Mouse (Mus musculus): ENCODE results near the gene Lrrc18. TPM values are rescaled to one million over a fixed set of nuclear protein-coding genes. Genes with fewer than 3 reads are reported as not detected.

The Lrrc18 gene
- polyA plus RNA-seq (2017; shearing (Covaris generic)): under 1 TPM in 1 of 2 experiments, not detected in 1; 0.60 TPM

DNA sequence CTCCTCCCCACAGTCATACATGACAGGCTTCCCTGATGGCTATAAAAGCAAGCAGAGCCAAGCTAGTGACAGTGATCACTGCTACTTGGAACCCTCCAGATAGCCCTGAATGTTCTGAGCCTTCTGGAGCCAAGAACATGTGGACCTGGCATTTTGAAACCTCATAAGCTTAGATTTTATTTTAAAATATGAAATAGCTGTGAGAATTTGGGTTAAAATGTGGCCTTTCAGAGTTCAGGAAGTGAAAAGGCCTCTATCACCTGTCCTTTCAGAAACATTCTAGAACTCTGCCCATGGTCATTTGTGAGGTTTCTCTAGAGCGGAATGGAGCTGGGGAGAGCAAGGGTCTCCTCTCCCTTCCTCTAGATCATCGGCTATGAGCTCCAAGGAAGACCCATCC lies at the start of gene Lrrc18:
Gene Lrrc18 (plus strand): TSS at position 301 of the 400 bp plus-strand sequence.

Other genes starting within 250 kb of the Lrrc18 start
- 10 to 100 TPM in 1 of 2 experiments, 1 to 10 TPM in 1; 6.5 to 16.2 TPM for gene Tmem273, start 205.4 kb upstream of the Lrrc18 start, polyA plus RNA-seq (2017; shearing (Covaris generic))
- gene Fam170b, start 157.4 kb upstream of the Lrrc18 start, polyA plus RNA-seq (2017; shearing (Covaris generic)): under 1 TPM in 1 of 2 experiments, not detected in 1; 0.16 TPM
- under 1 TPM in 1 of 2 experiments, not detected in 1; 0.11 TPM for gene Vstm4, start 134.6 kb upstream of the Lrrc18 start, polyA plus RNA-seq (2017; shearing (Covaris generic))
- gene Wdfy4, start 194.1 kb downstream of the Lrrc18 start, polyA plus RNA-seq (2017; shearing (Covaris generic)): 1 to 10 TPM in 1 of 2 experiments, under 1 TPM in 1; 0.11 to 2.7 TPM
- 1 to 10 TPM; 2.2 to 2.7 TPM for gene Arhgap22, start 222.6 kb downstream of the Lrrc18 start, polyA plus RNA-seq (2017; shearing (Covaris generic))